Mouse (Mus musculus): ENCODE measurements around the gene Rpl11. TPM values are rescaled to one million over a fixed set of nuclear protein-coding genes. Genes with fewer than 3 reads are reported as not detected.
A peak's percentile ranks its signal among the peaks of the same experiment; 100 is the strongest.
"Not testable (repeated sequence)": the region's sequence is repeated elsewhere in the genome, so short reads cannot be mapped to it uniquely, and the experiment has no call there.

The Rpl11 gene
- polyA plus RNA-seq, 3 experiments from 2014 or later = 855 to 1,337 (median 1,209) TPM

GRCm38 (mm10) chr4:136027416-136028131, 25.7 kb downstream of the Rpl11 start:
- no peak for ATAC-seq

- no peak for ATAC-seq
These were observed 27.9 kb downstream of the Rpl11 start for GRCm38 (mm10) chr4:136025350-136025749.

- no peak for ATAC-seq
These were observed 30.3 kb downstream of the Rpl11 start for GRCm38 (mm10) chr4:136022924-136023323.

GRCm38 (mm10) chr4:136021549-136022047, 31.6 kb downstream of the Rpl11 start, which contains the start of gene Eloa:
Gene Eloa, minus strand, starts transcription at chr4:136021763.
- ATAC-seq = peak; percentile 99

- ATAC-seq = no peak
These were observed 32.3 kb downstream of the Rpl11 start for GRCm38 (mm10) chr4:136020743-136021548.

GRCm38 (mm10) chr4:136016059-136016602, 37.1 kb downstream of the Rpl11 start:
- ATAC-seq = peak; percentile 78

DNA sequence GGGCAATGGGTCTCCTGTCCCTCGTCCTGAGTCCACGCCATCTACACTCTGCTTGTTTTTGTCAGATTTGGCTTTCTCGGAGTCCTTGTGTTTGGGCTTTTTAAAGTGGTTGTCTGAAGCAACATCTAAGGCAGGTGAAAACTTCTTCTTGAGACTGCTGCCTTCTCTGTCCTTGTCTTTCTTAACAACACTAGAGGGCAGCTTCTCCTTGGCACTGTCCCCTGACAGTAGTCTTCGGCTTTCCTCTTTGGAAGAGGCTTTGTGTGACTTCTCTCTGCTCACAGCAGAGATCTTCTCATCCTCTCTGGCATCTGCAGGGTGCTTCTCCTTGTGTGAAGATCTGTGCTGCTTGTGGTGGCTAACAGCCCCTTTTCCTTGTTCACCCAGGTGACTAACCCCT, 42.6 kb downstream of the Rpl11 start:
- ATAC-seq = no peak

DNA sequence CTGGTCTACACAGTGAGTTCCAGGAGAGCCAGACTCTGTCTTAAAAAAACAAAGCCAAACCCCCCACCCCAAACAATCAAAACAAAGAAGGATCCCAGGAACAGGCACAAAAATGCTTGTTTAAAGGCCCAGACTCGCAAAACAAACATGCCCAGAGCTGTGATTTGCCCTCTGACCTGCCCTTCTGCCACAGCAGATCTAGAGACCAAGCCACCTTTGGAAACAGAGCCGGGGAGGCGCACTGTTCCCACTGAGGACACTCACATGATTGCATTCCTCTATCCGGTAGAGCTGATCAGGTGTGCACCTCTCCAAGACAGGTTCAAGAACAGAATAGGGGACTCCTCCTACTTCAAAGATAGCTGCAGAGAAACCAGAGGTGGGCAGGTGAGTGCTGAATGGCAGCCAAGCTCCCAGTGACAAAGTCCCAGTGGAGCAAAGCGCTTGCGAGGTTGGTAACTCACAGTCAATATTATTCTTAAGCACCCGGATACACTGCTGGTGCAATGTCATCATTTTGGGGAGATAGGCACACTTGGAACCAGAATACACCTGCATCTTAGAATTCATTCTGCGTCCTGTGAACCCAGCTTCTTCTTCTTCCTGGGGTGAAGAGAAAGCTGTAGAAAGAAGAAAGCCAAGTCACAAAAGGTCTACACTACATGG, 44.3 kb downstream of the Rpl11 start:
- no peak for ATAC-seq

- ATAC-seq = peak; percentile 96
These were observed 46.4 kb downstream of the Rpl11 start for GRCm38 (mm10) chr4:136006821-136007220.

DNA sequence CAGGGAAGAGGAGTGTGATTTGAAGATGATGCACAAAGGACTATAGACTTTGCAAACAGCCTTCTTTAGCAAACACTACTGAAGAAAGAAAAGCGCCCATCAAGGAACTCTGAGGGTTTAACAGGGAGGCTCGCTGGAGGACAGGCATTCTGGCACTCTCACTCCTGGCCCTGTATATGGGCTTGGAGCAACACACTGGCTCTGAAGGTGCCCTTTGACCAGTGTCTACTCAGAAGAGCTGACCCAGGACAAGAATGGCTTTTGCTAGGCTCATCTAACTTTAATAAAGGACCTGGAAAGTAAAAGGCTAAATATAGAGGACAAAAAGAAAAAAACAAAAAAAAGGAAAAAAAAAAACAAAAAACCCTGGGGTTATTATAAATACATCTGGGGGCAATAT, 48.3 kb downstream of the Rpl11 start:
- ATAC-seq = no peak

GRCm38 (mm10) chr4:136004107-136004675, 49.0 kb downstream of the Rpl11 start:
- ATAC-seq = no peak

GRCm38 (mm10) chr4:135995118-135995517, 58.1 kb downstream of the Rpl11 start:
- ATAC-seq = no peak

GRCm38 (mm10) chr4:135993941-135994340, 59.3 kb downstream of the Rpl11 start:
- no peak for ATAC-seq

DNA sequence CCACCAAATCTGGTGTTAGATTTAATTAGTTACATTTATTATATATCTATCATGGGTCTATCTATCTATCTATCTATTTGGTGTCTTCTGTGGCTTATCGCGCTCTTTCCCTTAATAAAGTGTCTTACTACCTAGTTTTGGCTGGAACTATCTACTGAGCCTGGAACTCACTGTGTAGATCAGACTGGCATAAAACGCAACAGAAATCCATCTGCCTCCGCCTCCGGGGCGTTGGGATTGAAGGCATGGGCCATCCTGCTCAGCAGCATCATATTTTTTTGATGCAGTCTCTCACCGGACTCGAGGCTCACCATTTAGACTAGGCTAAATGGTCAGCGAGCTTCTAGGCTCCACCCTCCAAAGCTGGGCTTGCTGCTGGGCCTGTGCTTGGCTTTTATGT, 65.5 kb downstream of the Rpl11 start:
- ATAC-seq = no peak

- peak; percentile 76 for ATAC-seq
These were observed 66.1 kb downstream of the Rpl11 start, which contains the start of gene Pithd1 for GRCm38 (mm10) chr4:135986943-135987710. Gene Pithd1, minus strand, starts transcription at chr4:135987264.

- ATAC-seq = peak; percentile 20
These were observed 66.8 kb downstream of the Rpl11 start for GRCm38 (mm10) chr4:135986301-135986942.

GRCm38 (mm10) chr4:135985769-135986168, 67.5 kb downstream of the Rpl11 start:
- no peak for ATAC-seq

DNA sequence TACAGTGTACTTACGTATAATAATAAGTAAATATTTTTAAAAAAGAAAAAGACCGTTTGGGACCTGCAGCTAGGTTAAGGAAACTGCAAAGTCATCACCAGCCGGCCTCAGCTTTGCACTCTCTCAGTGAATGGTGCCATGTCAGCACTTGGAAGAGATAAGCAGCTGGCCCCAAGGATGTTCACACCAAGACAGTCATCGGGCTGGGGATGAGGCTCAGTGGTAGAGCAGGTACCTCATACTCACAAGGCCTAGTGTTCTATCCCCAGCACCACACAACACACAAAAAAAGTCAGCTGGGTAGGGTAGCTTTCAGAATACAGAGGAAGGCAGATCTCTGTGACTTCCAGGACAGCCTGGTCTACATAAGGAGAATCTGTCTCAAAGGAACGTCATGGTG, 68.0 kb downstream of the Rpl11 start:
- ATAC-seq = no peak

GRCm38 (mm10) chr4:135984556-135984955, 68.7 kb downstream of the Rpl11 start:
- ATAC-seq = no peak

DNA sequence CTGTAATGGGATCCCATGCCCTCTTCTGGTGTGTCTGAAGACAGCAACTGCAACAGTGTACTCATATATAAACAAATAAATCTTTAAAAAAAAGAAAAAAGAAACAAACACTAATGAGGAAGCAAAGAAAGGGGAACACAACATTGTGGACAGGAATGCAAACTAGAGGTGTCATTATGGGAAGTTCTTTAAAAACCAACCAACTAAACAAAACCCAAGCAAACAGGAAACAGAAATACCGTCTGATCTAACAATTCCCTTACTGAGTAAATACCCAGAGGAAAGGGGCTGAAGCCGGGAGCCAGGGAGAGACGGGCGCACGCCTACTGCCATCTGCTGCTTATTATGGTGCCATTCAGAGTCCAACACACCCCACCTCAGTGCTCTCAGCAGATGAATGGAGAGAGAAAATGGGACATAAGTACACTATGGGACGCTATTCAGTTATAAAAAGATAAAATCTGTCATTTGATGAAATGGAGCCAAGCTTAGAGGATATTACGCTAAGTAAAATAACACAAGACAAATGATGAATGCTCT, 71.6 kb downstream of the Rpl11 start:
- no peak for ATAC-seq

DNA sequence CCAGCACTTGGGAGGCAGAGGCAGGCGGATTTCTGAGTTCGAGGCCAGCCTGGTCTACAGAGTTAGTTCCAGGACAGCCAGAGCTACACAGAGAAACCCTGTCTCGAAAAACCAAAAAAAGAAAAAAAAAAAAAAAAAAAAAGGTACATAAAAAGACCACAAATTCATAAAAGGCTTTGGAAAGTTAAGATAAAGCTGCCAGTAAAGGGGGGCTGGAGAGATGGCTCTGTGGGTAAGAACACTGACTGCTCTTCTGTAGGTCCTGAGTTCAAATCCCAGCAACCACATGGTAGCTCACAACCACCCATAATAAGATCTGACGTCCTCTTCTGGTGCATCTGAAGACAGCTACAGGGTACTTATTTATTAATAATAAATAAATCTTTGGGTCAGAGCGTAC, 73.0 kb downstream of the Rpl11 start:
- ATAC-seq = not testable (repeated sequence)
